Mouse (Mus musculus) MEL (cell line): ENCODE results near the gene Pip5k1b.

Experiments used
- CTCF ChIP-seq, 3 experiments: IDR thresholded peaks in 2 of 3; conservative IDR thresholded peaks in 1 of 3; 2 replicates each; pipeline ENCODE4 v1.5.1; 2011 to 2012; ENCODE audit warnings: low read length in 3 of 3, low read depth in 2 of 3, mild to moderate bottlenecking in 2 of 3, improper control_type of control experiment in 1 of 3, inconsistent platforms in 1 of 3, mixed read lengths in 1 of 3, moderate library complexity in 1 of 3; ENCODE audit not compliant: control insufficient read depth in 1 of 3, insufficient read depth in 1 of 3, poor library complexity in 1 of 3, severe bottlenecking in 1 of 3
- E2F4 ChIP-seq: IDR thresholded peaks from 2 replicates; pipeline ENCODE4 v1.6.1; 2011; ENCODE audit warnings: low read depth, low read length, improper control_type of control experiment, borderline replicate concordance
- GATA1 ChIP-seq: IDR thresholded peaks from 2 replicates; pipeline ENCODE4 v1.6.1; 2011; ENCODE audit warnings: low read depth, low read length, improper control_type of control experiment
- JUND ChIP-seq: IDR thresholded peaks from 2 replicates; pipeline ENCODE4 v1.6.1; 2011; ENCODE audit warnings: low read depth, mild to moderate bottlenecking, improper control_type of control experiment, low read length
- MYC ChIP-seq: IDR thresholded peaks from 2 replicates; pipeline ENCODE4 v1.6.1; 2011; ENCODE audit warnings: low read depth, mild to moderate bottlenecking, low read length, improper control_type of control experiment, moderate library complexity
- NRF1 ChIP-seq: IDR thresholded peaks from 2 replicates; pipeline ENCODE4 v1.6.1; 2014; ENCODE audit warnings: low read depth, mild to moderate bottlenecking, inconsistent platforms, low read length, improper control_type of control experiment, moderate library complexity; ENCODE audit not compliant: poor library complexity, insufficient read depth, severe bottlenecking
- RAD21 ChIP-seq: IDR thresholded peaks from 2 replicates; pipeline ENCODE4 v1.6.1; 2011; ENCODE audit warnings: mild to moderate bottlenecking, low read depth, low read length, improper control_type of control experiment
- ZC3H11A ChIP-seq: IDR thresholded peaks from 2 replicates; pipeline ENCODE4 v1.6.1; 2012; ENCODE audit warnings: low read depth, mild to moderate bottlenecking, inconsistent platforms, low read length, improper control_type of control experiment

DNA sequence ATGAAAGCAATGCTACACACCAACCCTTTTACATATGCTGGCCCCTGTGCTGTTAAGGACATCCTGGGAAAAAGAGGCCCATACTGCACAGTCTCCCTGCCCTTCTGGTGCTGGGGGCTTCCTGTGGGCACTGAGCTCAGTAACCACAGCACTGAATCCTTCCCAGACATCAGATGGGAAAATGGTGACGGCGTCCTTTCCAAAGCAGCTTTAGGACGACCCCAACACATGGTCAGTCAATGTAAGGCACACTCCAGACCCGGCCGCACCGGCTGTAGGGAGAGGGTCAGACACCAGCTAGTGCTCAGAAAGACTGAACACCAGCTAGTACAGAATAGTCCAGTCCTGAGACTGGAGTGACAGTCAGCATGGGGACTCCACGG is 13.4 kb downstream of the Pip5k1b start:
- TF ChIP-seq CTCF (IDR thresholded peaks at IDR 0.05 in 2 of 3, conservative IDR thresholded peaks at IDR 0.05 in 1 of 3; ENCODE audit: control insufficient read depth in 1 of 3, insufficient read depth in 1 of 3, low read depth in 2 of 3, low read length in 3 of 3, poor library complexity in 1 of 3, severe bottlenecking in 1 of 3) (no peak), JUND (no peak), GATA1 (no peak), RAD21 (no peak), MYC (no peak), E2F4 (no peak), NRF1 (no peak), ZC3H11A (no peak)
